Mouse (Mus musculus) forebrain, postnatal 0 days (tissue): ENCODE data around the gene Lrig3. TPM values are rescaled to one million over a fixed set of nuclear protein-coding genes. Genes with fewer than 3 reads are reported as not detected.
A peak's percentile ranks its signal among the peaks of the same experiment; 100 is the strongest.

ENCODE experiments used
- ATAC-seq: fragments of 200-750 bp; cut with Nextera tagmentation; 2 replicates; pipeline ENCODE4 v1.8.0; 2017; ENCODE audit warnings: mild to moderate bottlenecking, moderate library complexity
- DNase-seq: peaks from one replicate; pipeline ENCODE4 v3.0.0-alpha.2; 2015
- H3K27ac ChIP-seq: fragments of 300-500 bp; sonication (generic); 2 replicates; pipeline ENCODE4 v1.5.1; 2014; ENCODE audit warnings: low read depth, mild to moderate bottlenecking, antibody characterized with exemption, low read length, moderate library complexity, mixed read lengths
- H3K27me3 ChIP-seq: fragments of 300-500 bp; sonication (generic); 2 replicates; pipeline ENCODE4 v1.6.1; 2014; ENCODE audit warnings: mild to moderate bottlenecking, low read length, mixed read lengths; ENCODE audit not compliant: insufficient read depth
- H3K36me3 ChIP-seq: fragments of 300-500 bp; sonication (generic); 2 replicates; pipeline ENCODE4 v1.6.1; 2014; ENCODE audit warnings: mild to moderate bottlenecking, moderate library complexity; ENCODE audit not compliant: insufficient read depth
- H3K4me1 ChIP-seq: fragments of 300-500 bp; sonication (generic); 2 replicates; pipeline ENCODE4 v1.6.1; 2014; ENCODE audit warnings: antibody characterized with exemption; ENCODE audit not compliant: insufficient read depth
- H3K4me2 ChIP-seq: fragments of 300-500 bp; sonication (generic); 2 replicates; pipeline ENCODE4 v1.6.1; 2014; ENCODE audit warnings: low read depth, mild to moderate bottlenecking, moderate library complexity
- H3K4me3 ChIP-seq: fragments of 300-500 bp; sonication (generic); 2 replicates; pipeline ENCODE4 v1.5.1; 2014; ENCODE audit warnings: low read depth, low read length, mixed read lengths
- H3K9ac ChIP-seq: fragments of 300-500 bp; sonication (generic); 2 replicates; pipeline ENCODE4 v1.6.1; 2014; ENCODE audit warnings: mild to moderate bottlenecking
- H3K9me3 ChIP-seq: fragments of 300-500 bp; sonication (generic); 2 replicates; pipeline ENCODE4 v1.6.1; 2016; ENCODE audit warnings: low read length
- CTCF ChIP-seq: sonication (generic); IDR thresholded peaks from 2 replicates; pipeline ENCODE4 v1.5.1; 2016; ENCODE audit warnings: antibody characterized with exemption, control low read depth, low read depth
- WGBS: fragments of 180-500 bp; shearing (Covaris S2); extraction: QIAGEN DNeasy Blood & Tissue Kit; methylation state at CpG from one replicate; pipeline ENCODE4 v1.1.7; 2014; 5-methylcytosine and 5-hydroxymethylcytosine counted together
- polyA plus RNA-seq: library from polyadenylated mRNA; unstranded; fragments of >200 nt; fragmentation: Nextera tagmentation; extraction: Ambion mirVana; gene quantifications from 2 replicates; pipeline ENCODE4 v1.2.1, GENCODE M21; 2015
- total RNA-seq: library from RNA; depleted of rRNA; stranded (reverse); fragments of >200 nt; gene quantifications from 2 replicates; pipeline ENCODE4 v1.2.3, GENCODE M21; 2014

Lrig3 gene
- total and polyA plus RNA-seq, 2 experiments from 2014 or later, result 1.7 to 5.2 TPM

DNA sequence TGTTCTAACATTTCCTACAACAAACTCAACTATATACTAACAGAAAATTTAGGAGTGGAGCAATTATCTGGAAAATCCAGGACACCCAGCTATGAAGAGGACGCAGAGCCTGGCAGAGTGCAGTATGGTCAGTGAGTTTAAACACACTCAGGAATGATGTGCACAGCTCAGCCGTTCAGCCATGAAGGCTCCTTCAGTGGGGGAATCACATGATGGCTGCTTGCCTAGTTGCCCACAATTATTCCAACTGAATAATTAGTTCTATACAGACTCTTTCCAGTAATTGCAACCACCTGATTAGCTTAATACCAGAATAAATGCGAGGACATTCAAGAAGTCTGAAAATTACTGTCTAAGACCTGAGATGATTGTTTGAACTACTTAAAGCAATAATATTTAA, 31.9 kb upstream of the Lrig3 start:
- 20% methylated on average over 3 of the region's 3 CpGs for WGBS
- Histone ChIP-seq H3K4me2 (no peak overlapping the region), H3K4me3 (no peak overlapping the region), H3K9me3 (no peaks in the 10 kb centered on the region), H3K27ac (no peak overlapping the region), H3K9ac (no peak overlapping the region), H3K36me3 (no peaks in the 10 kb centered on the region), H3K4me1 (no peaks in the 10 kb centered on the region), H3K27me3 (no peaks in the 10 kb centered on the region)
- ATAC-seq, result peak; percentile 32; the same call in 1 of the 2 replicates
- no peak for TF ChIP-seq CTCF
- no peak for DNase-seq

GRCm38 (mm10) chr10:125937517-125938497, 28.2 kb upstream of the Lrig3 start:
- Histone ChIP-seq H3K9ac (no peak overlapping the region), H3K4me2 (no peak overlapping the region), H3K27ac (no peak overlapping the region), H3K4me1 (no peaks in the 10 kb centered on the region), H3K36me3 (no peaks in the 10 kb centered on the region), H3K9me3 (no peaks in the 10 kb centered on the region), H3K4me3 (no peak overlapping the region), H3K27me3 (no peaks in the 10 kb centered on the region)
- ATAC-seq, result no peak
- no peak for TF ChIP-seq CTCF
- 86% methylated on average over 11 of the region's 11 CpGs for WGBS
- no peak for DNase-seq

- H3K27me3 ChIP-seq, result no peaks in the 10 kb centered on the region
- WGBS, result 93% methylated on average over 12 of the region's 12 CpGs
These were observed 27.2 kb upstream of the Lrig3 start for GRCm38 (mm10) chr10:125938528-125939402.

GRCm38 (mm10) chr10:125940316-125941059, 25.5 kb upstream of the Lrig3 start:
- TF ChIP-seq CTCF, result no peak
- no peak for ATAC-seq
- 57% methylated on average over 11 of the region's 11 CpGs for WGBS
- no peak for DNase-seq
- Histone ChIP-seq H3K4me3 (no peak overlapping the region), H3K4me1 (no peaks in the 10 kb centered on the region), H3K9me3 (no peaks in the 10 kb centered on the region), H3K4me2 (no peak overlapping the region), H3K36me3 (no peaks in the 10 kb centered on the region), H3K27ac (no peak overlapping the region), H3K27me3 (no peaks in the 10 kb centered on the region), H3K9ac (no peak overlapping the region)

More at GRCm38 (mm10) chr10:125938528-125939402, 27.2 kb upstream of the Lrig3 start:
- no peaks in the 10 kb centered on the region for H3K4me1 ChIP-seq
- no peaks in the 10 kb centered on the region for H3K9me3 ChIP-seq
- H3K4me2 ChIP-seq, result no peak overlapping the region
- no peak for TF ChIP-seq CTCF
- no peak overlapping the region for H3K9ac ChIP-seq
- no peak for DNase-seq
- no peaks in the 10 kb centered on the region for H3K36me3 ChIP-seq
- no peak overlapping the region for H3K27ac ChIP-seq
- H3K4me3 ChIP-seq, result no peak overlapping the region
- no peak for ATAC-seq

DNA sequence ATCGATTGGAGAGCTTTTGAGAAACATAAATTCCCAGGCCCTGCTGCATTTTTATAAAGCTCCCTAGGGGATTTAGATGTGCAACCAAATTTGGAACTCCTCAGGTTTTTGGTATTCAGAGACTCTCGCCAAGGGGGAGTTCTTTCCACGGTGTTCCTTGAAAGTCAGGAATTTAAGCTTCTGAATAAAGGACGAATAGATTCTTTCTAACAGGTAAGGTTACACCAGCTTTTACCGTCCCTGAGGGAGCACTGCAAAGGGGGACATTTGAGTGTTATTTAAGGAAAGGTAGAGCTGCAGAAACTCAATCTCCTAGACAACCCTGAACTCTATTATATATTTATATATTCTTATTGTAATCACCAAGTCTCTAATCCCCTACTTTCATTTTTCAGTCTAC, 22.9 kb upstream of the Lrig3 start:
- ATAC-seq (no peak), DNase-seq (no peak)
- Histone ChIP-seq H3K36me3 (no peaks in the 10 kb centered on the region), H3K27me3 (no peaks in the 10 kb centered on the region), H3K9ac (no peak overlapping the region), H3K4me2 (no peak overlapping the region), H3K9me3 (no peaks in the 10 kb centered on the region), H3K4me1 (no peaks in the 10 kb centered on the region), H3K4me3 (no peak overlapping the region), H3K27ac (no peak overlapping the region)
- 22% methylated on average over 5 of the region's 5 CpGs for WGBS
- TF ChIP-seq CTCF, result no peak

DNA sequence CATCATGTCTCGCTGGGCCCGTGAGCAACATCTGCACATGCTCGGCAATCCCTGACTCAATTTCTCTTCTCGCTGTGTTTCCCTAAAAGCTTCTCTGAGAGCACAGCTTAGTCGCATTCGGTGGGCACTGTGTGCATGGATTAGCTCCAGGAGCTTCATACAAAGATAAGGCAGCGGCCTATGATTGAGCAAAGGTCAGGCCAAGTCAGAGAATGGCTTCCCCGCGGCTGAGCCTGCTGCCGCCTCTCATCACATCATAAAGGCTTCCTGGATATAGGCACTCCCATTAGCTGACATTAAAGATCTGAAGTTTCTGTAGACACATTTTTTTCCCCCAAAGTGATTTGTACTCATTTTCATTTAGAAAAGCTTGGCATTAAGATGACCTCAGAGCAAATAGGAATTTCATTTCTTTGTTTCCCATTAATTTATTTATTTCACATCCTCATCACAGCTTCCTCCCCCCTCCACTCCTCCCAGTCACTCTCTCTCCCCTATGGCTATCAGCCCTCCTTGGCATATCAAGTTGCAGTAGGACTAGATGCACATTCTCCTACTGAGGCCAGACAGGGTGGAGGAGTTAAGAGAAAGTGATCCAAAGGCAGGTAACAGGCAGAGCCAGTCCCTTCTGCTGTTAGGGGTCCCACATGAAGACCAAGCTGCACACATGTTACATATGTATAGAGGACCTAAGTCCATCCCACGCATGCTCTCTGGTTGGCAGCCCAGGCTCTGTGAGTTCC, 21.0 kb upstream of the Lrig3 start:
- H3K27me3 ChIP-seq, result no peaks in the 10 kb centered on the region
- no peaks in the 10 kb centered on the region for H3K4me1 ChIP-seq
- H3K9me3 ChIP-seq, result no peaks in the 10 kb centered on the region
- H3K9ac ChIP-seq, result no peak overlapping the region
- no peak overlapping the region for H3K4me2 ChIP-seq
- no peak overlapping the region for H3K27ac ChIP-seq
- TF ChIP-seq CTCF, result no peak
- ATAC-seq (no peak), DNase-seq (no peak)
- H3K36me3 ChIP-seq, result no peaks in the 10 kb centered on the region
- 52% methylated on average over 11 of the region's 11 CpGs for WGBS
- H3K4me3 ChIP-seq, result no peak overlapping the region
